Mouse (Mus musculus): ENCODE results near the gene Palmd.

The Palmd gene

DNA sequence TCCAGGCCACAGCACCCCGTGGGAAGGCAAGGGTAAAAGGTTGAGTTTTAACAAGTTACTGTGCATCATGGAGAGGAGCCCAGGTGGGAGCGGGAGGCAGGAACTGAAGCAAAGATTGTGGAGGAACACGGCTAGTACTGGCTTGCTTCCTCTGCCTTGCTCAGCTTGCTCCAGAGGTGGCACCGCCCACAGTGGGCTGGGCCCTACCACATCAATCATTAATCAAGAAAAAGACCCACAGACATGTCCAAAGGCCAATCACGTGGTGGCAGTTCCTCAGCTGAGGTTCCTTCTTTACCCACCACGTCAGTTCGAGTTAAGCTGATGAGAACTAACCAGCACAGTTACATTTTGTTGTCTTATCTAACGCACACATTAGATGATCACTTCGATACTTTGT is 75.9 kb downstream of the Palmd start:
- no peak for DNase-seq (ENCODE audit: low spot score in 2 of 2)

DNA sequence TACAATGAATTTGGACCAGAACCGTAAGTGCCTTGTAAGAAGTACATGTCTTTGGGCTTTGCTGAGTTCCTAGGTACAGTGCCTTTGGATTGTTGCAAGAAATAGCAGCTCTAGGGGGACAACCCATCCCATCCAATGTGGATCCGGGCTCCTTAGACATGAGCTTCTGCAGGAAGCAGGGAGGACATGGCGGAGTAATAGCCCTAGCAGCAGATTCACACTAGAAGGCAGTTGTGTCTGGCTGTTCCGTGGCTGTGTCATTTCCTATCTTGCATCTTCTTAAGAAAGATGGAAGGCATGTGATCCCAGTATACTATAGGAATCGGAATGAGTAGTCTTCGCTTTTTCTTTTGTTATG is 76.6 kb downstream of the Palmd start:
- no peak for DNase-seq (ENCODE audit: low spot score in 2 of 2)

DNA sequence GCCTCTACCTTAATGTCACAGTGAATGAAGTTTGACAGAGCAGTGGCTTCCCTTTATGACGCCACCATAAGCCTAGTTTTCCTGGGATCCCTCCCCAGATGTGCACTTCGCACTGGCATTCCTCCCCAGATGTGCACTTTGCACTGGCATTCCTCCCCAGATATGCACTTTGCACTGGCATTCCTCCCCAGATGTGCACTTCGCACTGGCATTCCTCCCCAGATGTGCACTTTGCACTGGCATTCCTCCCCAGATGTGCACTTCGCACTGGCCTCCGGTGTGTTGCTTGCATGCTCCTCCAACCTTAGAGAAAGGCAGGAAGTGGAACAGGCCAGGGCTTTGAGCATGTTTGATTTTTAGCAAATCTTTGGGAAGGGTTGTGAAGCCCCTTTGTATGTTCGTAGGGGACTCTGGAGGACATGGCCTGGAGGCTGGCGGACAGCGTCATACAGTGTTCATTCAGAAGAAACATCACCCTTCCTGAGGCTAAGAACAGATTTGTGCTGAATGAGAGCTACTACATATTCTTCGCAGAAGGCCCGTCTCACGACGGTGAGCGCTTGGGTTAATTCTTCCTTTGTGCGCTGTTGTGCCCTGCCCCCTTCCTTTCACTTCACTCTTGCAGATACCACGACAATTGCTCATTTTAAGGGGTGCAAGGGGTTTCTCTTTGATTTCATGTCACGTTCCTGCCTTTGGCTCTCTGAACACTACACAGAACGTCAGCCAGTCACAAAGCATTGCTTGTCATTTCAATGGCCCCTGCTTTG is 77.2 kb downstream of the Palmd start:
- DNase-seq (ENCODE audit: low spot score in 2 of 2), result no peak

DNA sequence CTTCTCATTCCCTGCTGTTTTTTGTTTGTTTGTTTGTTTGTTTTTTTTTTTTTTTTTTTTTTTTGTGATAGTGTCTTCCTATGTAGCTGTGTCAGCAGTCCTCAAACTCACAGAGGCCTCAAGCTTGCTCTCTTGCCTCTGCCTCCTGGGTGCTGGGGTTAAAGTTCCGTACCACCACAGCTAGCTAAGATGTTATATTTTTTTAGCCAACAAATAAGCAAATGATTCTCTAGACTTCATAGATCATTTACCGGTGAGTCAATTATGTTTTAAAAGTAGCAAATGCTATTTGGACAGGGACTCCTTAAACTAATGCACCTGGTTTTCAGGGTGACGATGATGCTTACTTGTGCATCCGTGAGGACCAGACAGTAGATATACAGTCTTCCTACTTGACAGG is 78.2 kb downstream of the Palmd start:
- DNase-seq (ENCODE audit: low spot score in 2 of 2), result no peak

DNA sequence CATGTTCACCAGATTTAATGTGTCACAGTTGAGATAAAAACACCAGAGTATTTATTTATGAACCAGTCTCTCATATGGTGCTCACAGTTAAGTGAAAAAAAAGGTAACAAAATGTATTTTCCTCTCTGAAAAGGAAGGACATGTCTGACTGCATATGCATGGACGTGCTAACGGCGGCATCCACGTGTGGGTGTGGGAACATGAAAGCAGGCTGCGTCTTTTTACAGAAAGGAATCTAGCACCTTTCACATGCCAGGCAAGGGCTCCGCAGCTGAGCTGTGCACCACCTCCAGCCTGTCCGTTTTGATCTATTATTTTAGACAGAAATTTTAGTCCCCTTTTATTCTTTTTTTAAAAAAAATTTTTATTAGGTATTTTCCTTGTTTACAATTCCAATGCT is 79.4 kb downstream of the Palmd start:
- no peak for DNase-seq (ENCODE audit: low spot score in 2 of 2)

DNA sequence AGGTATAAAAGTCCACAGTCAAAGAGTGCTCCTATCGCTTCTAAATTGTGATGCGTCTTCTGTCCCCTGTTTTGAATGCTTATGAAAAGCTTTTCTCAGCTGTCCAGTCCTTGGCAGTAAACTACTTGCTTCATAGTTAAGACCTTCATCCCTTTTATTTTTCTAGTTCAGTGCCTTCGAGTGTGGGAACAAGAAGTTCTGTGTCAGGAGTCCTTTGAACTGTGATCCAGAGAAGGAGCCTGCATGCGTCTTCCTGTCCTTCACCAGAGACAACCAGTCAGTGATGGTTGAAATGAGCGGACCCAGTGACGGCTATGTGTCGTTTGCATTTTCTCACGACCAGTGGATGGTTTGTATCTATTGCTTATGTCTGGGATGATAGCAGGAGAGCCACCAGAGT is 83.8 kb downstream of the Palmd start:
- no peak for DNase-seq (ENCODE audit: low spot score in 2 of 2)

DNA sequence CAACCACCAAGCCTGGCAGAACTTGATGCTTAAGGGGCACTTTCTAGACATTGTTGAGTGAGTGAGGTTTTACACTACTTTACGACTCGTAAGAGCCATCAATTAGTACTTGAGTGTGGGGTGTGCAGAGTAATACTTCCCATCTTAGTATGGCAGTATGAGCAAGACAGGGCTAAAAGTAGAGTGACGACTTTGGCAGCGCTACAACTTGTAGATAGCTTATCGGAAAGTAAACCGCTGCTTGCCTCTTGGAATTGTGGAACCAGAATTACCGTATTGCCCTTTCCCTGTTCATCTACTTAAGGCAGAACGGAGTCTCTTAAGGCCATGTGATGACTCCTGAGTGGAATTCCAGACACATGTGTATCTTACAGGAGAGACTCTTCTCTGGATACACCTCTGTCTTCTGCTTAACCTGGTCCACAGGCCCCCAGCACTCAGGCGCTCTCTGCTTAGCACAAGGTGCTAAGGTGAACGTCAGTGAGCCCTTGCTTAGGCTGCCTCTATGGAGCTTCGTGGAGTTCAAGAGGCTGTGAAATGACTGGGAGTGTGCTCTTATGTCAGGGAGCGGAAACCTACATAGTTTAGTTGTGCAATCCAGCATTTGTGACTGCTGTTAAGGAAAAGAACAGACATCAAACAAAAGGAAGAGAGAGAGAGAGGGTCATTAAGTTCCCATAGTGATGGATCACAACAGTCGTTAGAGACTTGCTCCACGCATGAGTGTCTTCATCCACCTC is 86.4 kb downstream of the Palmd start:
- no peak for DNase-seq (ENCODE audit: low spot score in 2 of 2)

DNA sequence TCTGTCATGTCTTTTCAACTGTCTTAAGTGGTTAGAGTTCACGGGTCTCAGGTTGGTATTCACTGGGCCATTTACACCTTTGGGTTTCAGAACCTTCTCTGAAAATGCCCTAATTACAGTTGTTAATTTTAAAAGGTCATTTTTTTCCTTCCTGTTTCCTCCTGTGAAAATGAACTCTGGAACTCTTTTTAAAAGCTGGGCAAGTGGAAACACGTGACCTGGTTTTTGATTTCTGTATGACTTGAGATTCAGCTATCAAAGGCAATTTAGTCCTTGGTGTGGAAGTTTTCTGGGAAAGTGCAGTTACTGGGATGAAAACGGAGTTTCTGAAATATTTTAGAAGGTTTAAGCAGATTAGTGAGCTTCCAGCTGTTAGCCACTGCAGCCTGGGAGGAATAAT is 98.4 kb downstream of the Palmd start:
- no peak for DNase-seq (ENCODE audit: low spot score in 2 of 2)
